Mouse (Mus musculus) cerebellum, postnatal 25 days (tissue): ENCODE results near the gene Dlgap1.
"Not testable (repeated sequence)": the region's sequence is repeated elsewhere in the genome, so short reads cannot be mapped to it uniquely, and the experiment has no call there.

Source experiments
- DNase-seq, 2 experiments: peaks; one replicate each; pipeline ENCODE4 v3.0.0; 2021; ENCODE audit warnings: mixed read lengths in 2 of 2

Gene Dlgap1

GRCm38 (mm10) chr17:70534321-70534720 lies 565.4 kb downstream of the Dlgap1 start:
- no peak for DNase-seq

- no peak for DNase-seq
These were observed 572.9 kb downstream of the Dlgap1 start for GRCm38 (mm10) chr17:70541816-70542215.

GRCm38 (mm10) chr17:70550793-70551192 lies 581.9 kb downstream of the Dlgap1 start:
- DNase-seq: peak in 1 of 2 experiments; percentile 33

GRCm38 (mm10) chr17:70561547-70561946 lies 592.7 kb downstream of the Dlgap1 start:
- no peak for DNase-seq

- DNase-seq: peak in 1 of 2 experiments; percentile 37
These were observed 602.0 kb downstream of the Dlgap1 start for GRCm38 (mm10) chr17:70570848-70571247.

GRCm38 (mm10) chr17:70583042-70583441 lies 614.2 kb downstream of the Dlgap1 start:
- peak in 1 of 2 experiments; percentile 23 for DNase-seq

GRCm38 (mm10) chr17:70586735-70587425 lies 618.0 kb downstream of the Dlgap1 start:
- DNase-seq: no peak

GRCm38 (mm10) chr17:70587975-70588630 lies 619.2 kb downstream of the Dlgap1 start:
- DNase-seq: not testable (repeated sequence)

- DNase-seq: no peak
These were observed 619.8 kb downstream of the Dlgap1 start for GRCm38 (mm10) chr17:70588691-70589090.

- DNase-seq: no peak
These were observed 620.3 kb downstream of the Dlgap1 start for GRCm38 (mm10) chr17:70589140-70589539.

GRCm38 (mm10) chr17:70590506-70590905 lies 621.6 kb downstream of the Dlgap1 start:
- no peak for DNase-seq

- no peak for DNase-seq
These were observed 625.4 kb downstream of the Dlgap1 start for GRCm38 (mm10) chr17:70594277-70594676.

- no peak for DNase-seq
These were observed 627.5 kb downstream of the Dlgap1 start for GRCm38 (mm10) chr17:70596326-70596725.

GRCm38 (mm10) chr17:70600462-70600861 lies 631.6 kb downstream of the Dlgap1 start:
- no peak for DNase-seq

- peak in 1 of 2 experiments; percentile 37 for DNase-seq
These were observed 633.2 kb downstream of the Dlgap1 start for GRCm38 (mm10) chr17:70602051-70602450.

- DNase-seq: no peak
These were observed 636.8 kb downstream of the Dlgap1 start for GRCm38 (mm10) chr17:70605659-70606058.

- peak; percentile 82 to 93 for DNase-seq
These were observed 643.3 kb downstream of the Dlgap1 start for GRCm38 (mm10) chr17:70612171-70612570.

- DNase-seq: no peak
These were observed 645.0 kb downstream of the Dlgap1 start for GRCm38 (mm10) chr17:70613897-70614296.

- DNase-seq: no peak
These were observed 645.7 kb downstream of the Dlgap1 start for GRCm38 (mm10) chr17:70614407-70615060.

- DNase-seq: peak; percentile 78 to 80
These were observed 653.6 kb downstream of the Dlgap1 start for GRCm38 (mm10) chr17:70622493-70622892.

GRCm38 (mm10) chr17:70626396-70626795 lies 657.5 kb downstream of the Dlgap1 start:
- peak in 1 of 2 experiments; percentile 57 for DNase-seq

- DNase-seq: no peak
These were observed 658.1 kb downstream of the Dlgap1 start for GRCm38 (mm10) chr17:70626925-70627324.

- no peak for DNase-seq
These were observed 660.9 kb downstream of the Dlgap1 start for GRCm38 (mm10) chr17:70629653-70630378.
